Mouse (Mus musculus): ENCODE measurements around the gene Itih4.

Itih4 gene

GRCm38 (mm10) chr14:30943038-30943437 is 56.8 kb downstream of the Itih4 start, which contains the start of gene Itih1:
TSS of gene Itih1 (minus strand) at chr14:30943289.
- in situ Hi-C loops (cut with MboI) = no loop called here

- in situ Hi-C loops (cut with MboI) = no loop called here
Measured at GRCm38 (mm10) chr14:30943860-30944674, 57.8 kb downstream of the Itih4 start.

GRCm38 (mm10) chr14:30944745-30945144 is 58.5 kb downstream of the Itih4 start:
- in situ Hi-C loops (cut with MboI) = no loop called here

GRCm38 (mm10) chr14:30949986-30950385 is 63.7 kb downstream of the Itih4 start:
- in situ Hi-C loops (cut with MboI) = no loop called here

GRCm38 (mm10) chr14:30951154-30951825 is 65.0 kb downstream of the Itih4 start, which contains the start of gene Nek4:
TSS of gene Nek4 (plus strand) at chr14:30951377.
- in situ Hi-C loops (cut with MboI) = no loop called here
